Mouse (Mus musculus) bone marrow, adult 2 months (tissue): Measurements from ENCODE around the gene Naa80.
A peak's percentile ranks its signal among the peaks of the same experiment; 100 is the strongest.

ENCODE experiments used
- CTCF ChIP-seq: fragments of 200-500 bp; IDR thresholded peaks from 2 replicates; pipeline ENCODE4 v1.5.1; 2011; ENCODE audit warnings: low read length, control low read depth; ENCODE audit not compliant: control insufficient read depth, insufficient read depth
- POLR2A ChIP-seq: fragments of 200-500 bp; IDR thresholded peaks from 2 replicates; pipeline ENCODE4 v1.6.1; 2011; ENCODE audit warnings: low read depth, mild to moderate bottlenecking, control low read depth, low read length, borderline replicate concordance; ENCODE audit not compliant: control insufficient read depth

- TF ChIP-seq POLR2A (no peak), CTCF (peak; percentile 92)
Observed at GRCm38 (mm10) chr9:107545602-107546001, 33.1 kb upstream of the Naa80 start.
